Mouse (Mus musculus) cerebellum, adult 18-20 months (tissue): ENCODE results near the gene Pdk4.

Experiments used
- DNase-seq, 2 experiments: peaks; one replicate each; pipeline ENCODE4 v3.0.0; 2021

The Pdk4 gene

DNA sequence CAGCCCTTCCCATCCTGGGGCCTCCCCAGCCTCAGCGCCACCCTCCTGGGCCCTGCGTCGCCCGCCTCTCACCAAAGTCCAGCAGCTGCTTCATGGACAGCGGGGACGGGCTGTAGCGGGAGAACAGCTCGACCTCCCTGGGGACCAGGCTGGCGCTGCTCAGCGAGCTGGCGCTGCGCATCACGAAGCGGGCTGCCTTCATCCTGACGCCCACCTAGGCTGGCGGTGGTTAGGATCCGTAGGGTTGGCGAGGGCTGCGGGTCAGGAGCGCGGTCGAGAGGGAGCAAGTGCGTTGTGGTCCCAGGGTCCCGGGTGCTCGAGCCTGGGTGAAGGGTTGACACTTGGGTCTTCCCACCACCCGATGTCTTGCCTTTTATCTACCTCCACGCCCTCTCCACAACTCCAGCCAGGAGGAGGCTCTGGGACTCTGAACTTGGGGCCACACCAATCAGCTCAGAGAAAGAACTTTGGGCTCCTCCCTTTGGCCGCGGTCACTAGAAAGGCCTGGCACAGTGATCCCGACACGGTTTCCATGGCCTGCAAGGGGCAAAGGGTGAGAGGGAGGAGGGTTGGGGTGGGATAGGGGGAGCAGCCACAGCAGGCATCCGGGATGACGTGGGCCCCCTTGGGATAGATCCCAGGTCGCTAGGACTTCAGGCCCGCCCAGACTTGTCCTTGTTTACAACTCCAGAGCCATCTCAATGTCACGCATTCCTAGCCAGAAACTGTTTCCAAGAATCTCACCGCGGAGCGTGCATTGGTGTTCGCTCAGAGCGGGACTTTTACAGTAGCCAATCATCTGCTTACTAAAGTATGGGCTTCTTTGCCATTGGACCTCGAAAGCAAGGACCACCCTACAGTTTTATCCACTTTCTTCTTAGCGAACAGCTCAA lies at the start of gene Pdk4:
Gene Pdk4, minus strand, starts transcription at position 349 of the 893 bp plus-strand sequence.
- peak; percentile 26 to 33 for DNase-seq

DNA sequence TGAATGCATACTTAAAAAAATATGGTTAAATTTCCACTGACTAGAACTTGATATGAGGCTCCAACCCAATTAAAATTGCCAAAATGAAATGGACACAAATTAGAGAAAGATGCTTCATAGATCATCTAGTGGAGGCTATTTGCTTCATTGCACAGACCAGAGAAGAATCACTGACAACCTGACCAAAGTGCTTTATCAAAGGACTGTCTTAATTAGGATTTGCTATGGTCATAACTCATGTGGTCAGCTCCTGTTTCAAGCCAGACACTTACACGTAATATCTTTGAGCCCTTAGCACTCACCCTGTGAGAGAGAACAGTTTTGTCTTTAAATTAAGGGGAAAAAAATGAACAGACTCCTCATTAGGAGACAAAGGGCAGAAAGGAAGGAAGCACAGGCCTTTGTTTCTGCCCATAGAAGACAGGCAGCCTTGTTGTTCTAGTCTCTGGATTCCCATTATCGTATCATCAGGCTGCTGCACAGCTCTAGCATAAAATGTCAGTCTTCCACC lies 41.8 kb upstream of the Pdk4 start:
- no peak for DNase-seq

DNA sequence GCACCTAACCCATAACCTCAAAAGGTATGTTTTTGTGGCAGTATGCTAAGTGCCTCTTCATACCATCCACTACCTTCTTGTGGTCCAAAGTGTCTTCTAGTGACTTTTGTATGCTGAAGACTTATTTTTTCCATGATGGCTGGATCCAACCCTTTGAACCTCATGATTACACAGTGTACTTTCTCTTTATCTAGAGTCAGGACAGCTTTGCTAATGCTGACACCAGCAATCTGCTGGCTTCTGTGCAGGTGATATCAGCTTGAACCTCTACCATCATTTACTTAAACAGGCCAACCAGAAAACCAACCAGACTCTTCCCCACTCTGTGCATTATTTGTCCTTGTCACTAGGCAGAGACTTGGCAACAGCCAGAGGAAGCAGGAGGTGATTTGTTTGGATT lies 39.6 kb upstream of the Pdk4 start:
- DNase-seq = no peak

GRCm38 (mm10) chr6:5517091-5517490 lies 21.0 kb upstream of the Pdk4 start:
- no peak for DNase-seq

DNA sequence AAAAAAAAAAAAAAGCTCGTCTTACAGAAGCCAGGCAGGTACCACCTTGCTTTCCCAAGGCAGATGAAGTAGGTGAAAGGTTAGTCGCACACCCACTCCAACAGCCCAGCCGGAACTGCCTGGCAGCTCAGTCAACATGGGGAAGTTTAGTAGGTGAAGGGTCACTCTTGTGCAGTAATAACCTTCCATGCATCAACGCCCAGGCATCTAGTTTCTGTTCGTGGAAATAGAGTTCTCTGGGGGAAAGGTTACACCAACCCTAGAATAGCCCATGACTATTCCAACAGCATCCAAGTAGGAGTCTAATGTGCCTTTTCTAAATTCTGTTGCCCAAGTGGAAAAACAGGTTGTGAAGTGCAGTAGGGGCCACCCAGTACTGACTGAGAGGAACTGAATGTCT lies 13.6 kb upstream of the Pdk4 start:
- DNase-seq = no peak

- DNase-seq = no peak
Measured at GRCm38 (mm10) chr6:5509303-5509702, 13.2 kb upstream of the Pdk4 start.

DNA sequence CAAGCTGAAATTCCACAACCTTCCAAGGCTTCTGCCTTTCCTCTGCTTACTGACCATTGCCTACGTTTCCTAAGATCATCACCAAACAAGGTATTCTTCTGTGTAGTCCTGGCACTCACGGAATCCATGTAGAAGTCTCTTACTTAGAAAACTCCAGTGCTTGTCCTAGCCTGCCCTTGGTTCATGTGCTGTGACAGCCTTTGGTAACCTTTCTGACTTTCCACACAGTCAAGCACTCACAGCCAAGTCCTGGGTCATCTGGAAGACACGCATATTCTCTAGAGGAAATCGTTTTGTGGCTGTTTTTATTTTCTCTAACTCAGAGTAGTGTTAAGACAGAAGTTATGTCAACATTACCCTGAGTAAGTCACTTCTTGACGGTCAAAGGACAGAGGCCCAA lies 11.7 kb upstream of the Pdk4 start:
- no peak for DNase-seq

- no peak for DNase-seq
Measured at GRCm38 (mm10) chr6:5506271-5506670, 10.2 kb upstream of the Pdk4 start.

DNA sequence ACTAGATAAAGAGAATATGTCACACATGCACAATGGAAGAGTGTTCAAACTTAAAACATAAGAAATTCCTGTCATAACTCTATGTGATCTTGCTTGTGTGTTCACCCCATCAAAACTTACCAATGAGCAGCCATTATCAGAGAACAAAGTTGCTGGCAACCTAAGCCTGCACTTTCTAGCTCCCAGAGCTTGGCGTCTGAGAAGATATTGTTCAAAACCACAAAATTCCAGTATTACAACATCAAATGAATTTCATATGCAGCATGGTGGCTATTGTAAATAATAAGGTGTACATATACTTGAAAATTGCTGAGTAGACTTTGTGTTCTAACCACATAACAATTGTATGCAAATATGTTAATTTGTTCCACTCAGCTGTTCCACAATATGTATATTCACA lies 6.7 kb upstream of the Pdk4 start:
- no peak for DNase-seq

DNA sequence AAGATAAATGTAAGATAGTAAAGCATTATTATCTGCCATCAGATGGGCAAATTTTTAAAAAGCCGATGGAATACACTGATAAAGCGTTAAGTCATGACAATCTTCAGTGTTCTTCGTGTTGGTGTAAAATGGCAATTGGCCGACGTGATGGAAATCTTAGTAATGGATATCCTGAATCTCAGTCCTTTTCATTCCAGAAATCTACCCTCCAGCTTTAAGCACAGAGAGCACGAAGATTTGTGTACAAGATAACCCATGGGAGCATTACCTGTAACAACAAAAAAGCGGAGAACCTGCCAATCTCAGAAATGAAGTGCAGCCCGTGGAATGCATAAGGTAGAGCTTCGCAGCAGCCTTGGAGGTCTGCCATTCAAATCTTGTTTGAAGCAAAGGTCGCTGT lies 5.4 kb upstream of the Pdk4 start:
- DNase-seq = no peak

DNA sequence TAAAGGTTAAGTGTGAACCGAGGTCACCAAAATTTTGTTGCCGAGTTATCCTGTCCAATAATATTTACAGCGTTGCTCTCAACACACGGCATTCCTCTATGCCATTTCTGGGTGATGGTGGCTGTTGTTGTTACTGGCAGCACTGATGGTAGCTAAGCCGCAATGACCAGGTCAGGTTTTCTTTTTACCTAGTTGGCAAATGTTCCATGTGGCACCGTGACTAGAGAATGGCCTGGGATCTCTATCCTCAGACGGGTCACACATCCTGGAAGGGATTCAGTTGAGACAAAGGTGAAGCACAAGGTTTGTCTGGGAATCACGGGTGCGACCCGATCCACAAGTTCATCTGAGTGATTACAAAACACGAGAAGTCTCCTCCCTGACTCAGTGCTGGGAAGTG lies 2.6 kb upstream of the Pdk4 start:
- DNase-seq = no peak

DNA sequence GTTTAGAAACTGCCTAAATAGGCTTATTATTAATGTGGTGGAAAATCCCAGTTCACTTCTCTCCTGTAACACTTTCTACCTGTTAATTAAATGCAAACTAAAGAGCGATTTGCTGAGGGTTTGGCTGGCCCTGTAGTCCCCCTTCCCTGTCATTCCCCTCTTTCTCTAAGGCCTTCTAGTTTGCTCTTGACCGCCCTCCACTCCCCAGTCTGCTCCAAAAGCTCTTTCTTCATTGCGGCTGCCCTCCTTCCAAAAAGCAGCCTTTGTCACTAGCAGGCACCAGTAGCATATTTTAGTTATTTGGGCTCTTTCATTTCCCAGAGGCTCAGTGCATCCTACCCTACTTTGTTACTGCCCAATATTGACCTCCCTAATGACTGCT lies 736 bp upstream of the Pdk4 start:
- DNase-seq = no peak

GRCm38 (mm10) chr6:5485028-5485427 lies 11.1 kb downstream of the Pdk4 start:
- no peak for DNase-seq

- DNase-seq = no peak
Measured at GRCm38 (mm10) chr6:5482270-5482783, 13.8 kb downstream of the Pdk4 start.

DNA sequence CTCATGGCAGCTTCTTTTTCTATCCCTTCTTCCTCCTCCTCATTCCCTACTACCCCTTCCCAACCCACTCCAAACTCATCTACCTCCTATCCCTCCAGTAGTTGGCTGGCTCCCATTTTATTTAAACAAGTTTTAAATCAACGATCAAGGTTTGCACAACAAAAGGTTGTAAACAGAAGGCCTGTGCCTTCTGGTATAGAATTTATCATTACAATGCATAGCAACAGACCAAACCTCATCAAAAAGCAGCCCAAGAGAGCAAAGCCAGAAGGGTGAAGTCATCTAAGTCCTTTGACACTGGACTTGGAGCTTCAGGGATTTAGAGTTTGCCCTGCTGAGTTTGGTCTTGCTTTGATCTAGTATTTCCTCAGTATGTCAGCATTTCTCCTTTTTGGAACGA lies 15.0 kb downstream of the Pdk4 start:
- no peak for DNase-seq

GRCm38 (mm10) chr6:5474021-5474420 lies 22.1 kb downstream of the Pdk4 start:
- no peak for DNase-seq

DNA sequence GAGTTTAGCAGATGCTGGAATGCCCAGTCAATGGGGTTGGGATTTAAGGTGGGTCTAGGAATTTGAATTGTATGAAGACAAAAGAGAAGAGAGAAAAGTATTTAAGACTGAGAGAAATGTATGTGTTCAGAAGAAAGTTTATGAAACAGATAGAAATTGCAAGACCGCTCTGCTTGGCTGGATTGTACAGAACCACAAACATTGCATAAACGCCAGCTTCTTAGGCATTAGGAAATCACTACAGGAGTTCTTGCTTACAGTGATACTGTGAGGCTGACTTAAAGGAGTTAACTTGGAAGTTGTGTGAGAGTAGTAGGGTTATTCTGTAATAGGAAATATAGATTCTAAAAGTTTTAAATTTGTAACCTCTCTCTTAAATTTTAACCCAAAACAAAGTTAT lies 23.4 kb downstream of the Pdk4 start:
- no peak for DNase-seq

DNA sequence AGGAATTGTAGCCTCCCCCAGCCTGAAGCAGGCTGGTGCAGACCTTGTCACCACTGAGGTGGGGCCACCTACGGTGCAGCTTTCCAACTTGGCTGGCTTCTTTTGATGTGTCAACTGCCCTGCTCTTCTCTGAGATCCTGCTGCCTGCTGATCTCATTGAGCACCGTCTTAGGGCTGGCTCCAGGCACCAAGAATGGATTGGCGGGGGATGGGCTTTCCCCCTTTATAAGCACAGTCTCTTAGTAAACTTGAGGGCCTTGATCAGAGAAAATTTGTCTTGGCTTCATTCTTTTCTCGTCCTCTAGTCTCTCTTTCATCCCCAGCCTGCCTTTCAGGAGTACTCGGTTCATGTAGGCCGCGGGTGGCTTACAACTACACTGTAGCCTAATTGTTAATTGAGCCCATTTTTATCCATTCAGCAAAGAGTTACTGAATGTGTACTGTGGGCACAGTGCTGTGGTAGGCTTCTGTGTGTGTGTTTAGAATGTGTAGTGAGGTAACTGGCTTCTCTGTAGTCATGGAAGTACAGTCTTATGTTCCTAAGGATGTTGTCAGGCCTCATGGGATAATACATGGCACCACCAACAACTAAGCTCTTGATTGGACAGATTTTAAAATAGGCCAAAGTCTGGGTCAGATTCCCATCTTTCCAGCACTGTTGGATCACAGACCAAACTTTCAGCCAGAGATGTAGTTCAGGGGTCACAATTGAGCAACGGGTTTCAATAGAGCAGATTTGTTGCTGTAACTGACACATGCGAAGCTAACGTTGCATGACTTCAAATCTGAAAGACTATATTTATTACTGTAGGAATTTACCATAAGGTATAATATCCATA lies 25.4 kb downstream of the Pdk4 start:
- DNase-seq = no peak

DNA sequence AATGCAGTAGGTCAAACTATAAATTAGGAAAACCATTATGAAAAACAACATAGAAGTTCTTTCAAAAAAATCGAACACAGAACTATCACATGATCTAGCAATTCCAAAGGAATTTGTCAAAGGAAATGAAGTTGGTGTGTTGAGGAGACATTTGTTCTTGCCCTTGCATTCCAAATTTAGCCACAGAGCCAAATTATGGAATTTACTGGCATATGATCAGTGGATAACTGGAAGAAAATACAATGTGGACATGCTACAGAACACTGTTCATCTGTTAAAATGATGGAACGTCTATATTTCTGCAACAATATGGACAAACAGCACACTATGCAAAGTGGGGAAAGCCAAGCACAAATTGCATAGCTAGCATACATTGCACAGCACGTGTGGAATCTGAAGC lies 40.3 kb downstream of the Pdk4 start:
- DNase-seq = no peak

DNA sequence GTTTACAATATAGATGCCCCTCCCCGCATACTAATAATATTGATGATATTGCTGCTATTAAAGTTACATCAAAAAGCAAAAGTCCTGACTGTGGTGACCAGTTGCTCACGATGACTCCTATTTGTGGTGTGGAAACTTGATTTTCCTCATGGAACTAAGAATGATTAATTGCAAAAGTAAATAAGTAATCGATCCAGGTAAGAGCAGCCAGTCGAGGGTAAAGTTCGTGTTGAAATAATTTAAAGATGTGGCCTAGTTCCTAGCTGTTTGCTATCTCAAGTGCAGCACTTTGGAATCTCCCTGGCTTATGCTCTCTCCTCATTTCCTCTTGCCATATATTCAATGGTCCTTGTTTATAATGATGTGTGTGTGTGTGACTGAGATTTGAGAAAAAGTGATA lies 46.2 kb downstream of the Pdk4 start:
- DNase-seq = no peak

DNA sequence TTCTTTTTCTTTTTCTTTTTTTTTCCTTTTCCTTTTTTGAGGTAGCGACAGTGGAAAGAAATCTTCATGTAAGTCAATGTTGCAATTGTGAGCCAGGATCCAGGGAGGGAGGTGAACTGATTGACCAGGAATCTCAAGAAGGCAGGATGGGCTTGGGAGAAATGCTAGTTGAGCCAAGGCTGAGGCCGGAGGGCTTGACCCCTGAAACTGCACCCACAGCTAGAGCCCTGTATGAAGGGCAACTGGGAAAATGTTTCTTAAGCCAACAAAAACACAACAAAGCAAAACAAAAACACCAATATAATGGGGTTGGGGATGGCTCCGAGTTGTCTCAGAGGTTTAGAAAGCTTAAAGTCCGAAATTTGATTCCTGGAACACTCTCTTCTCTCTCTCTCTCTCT lies 47.7 kb downstream of the Pdk4 start:
- no peak for DNase-seq

DNA sequence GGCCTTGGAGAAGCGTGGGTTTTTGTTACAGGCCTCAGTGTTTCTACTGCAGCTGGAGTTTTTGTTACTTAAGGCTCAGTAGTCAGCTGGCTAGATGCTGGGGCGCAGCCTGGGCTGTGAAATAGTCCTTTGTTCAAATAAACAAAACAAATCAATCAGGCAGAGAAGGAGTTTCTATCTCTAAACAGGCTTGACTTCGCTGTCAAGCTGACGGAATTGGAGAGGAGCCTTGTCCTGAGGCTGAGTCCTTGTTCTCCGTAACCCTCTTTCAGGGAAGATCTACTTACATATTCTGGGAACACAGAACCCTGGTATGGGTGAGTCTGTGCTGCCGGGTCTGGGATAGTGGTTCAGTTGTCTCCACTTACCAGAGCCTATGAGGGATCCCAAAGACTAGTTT lies 48.6 kb downstream of the Pdk4 start:
- DNase-seq = no peak

- DNase-seq = no peak
Measured at GRCm38 (mm10) chr6:5447013-5447412, 49.1 kb downstream of the Pdk4 start.
